8 mouse cellular contexts compared by ENCODE assay signal in the genomic region with DNA sequence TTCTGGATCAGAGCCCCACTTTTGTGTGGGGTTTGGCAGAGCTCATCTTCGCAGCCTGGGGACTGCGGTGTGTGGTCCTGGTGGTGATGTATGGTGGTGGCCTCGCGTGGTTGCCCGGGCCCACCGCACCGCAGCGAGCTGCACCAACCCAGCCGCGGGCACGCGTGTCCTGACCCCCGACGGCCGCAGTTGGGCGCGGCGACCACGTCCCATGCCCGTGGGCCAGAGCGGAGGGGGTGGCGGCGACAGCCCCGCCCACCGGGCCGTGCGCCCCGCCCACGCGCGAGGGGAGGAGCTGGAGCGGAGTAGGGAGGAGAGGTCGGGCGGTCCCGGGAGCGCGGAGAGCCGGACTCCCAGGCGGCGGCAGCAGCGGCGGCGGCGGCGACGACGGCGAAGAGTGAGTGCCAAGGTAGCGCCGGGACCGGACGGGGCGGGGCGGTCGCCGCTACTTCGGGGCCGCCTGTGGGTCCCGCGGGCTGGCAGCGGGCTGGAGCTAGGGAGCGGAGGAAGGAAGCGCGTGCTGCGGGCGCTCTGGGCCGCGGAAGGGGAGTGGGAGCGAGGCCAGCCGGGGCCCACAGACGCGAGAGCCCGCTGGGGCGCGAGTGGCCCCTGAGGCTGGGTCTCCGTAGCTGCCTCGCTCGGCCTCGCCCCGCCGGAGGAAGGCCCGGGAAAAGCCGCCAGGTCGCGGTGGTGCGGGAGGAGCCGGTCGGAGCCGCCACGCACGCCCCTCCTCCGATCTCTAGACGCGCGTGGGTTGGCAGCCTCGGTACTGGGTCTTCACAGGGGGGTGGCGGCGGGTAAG. TPM values are rescaled to one million over a fixed set of nuclear protein-coding genes. Genes with fewer than 3 reads are reported as not detected.
DNase-seq lines count a peak whose midpoint lies in the region; ATAC-seq and TF ChIP-seq lines count a peak whose summit lies in the region.

TSS of gene Gng12 (plus strand) at position 279 of the 802 bp plus-strand sequence.

- TF ChIP-seq CTCF in C2C12 (IDR thresholded peaks at IDR 0.05; ENCODE audit: control insufficient read depth, insufficient read depth, insufficient read length) = no peak

- H3K27ac ChIP-seq in heart, embryonic 13.5 days (replicated peaks) = peak within 1 kb of the TSS; percentile 73
- peak within 1 kb of the TSS; percentile 72 for H3K27ac ChIP-seq in liver, embryonic 12.5 days
- peak within 1 kb of the TSS; percentile 6; the same call in 1 of the 2 replicates for H3K27ac ChIP-seq in stomach, embryonic 14.5 days (ENCODE audit: low read length)

- peak within 1 kb of the TSS; percentile 55 for H3K4me3 ChIP-seq in C2C12 (ENCODE audit: insufficient read depth, poor library complexity, severe bottlenecking)
- H3K4me3 ChIP-seq in heart, embryonic 13.5 days = peak within 1 kb of the TSS; percentile 90
- H3K4me3 ChIP-seq in liver, embryonic 12.5 days = peak within 1 kb of the TSS; percentile 80
- H3K4me3 ChIP-seq in stomach, embryonic 14.5 days (ENCODE audit: low read depth, low read length) = peak within 1 kb of the TSS; percentile 86

- H3K9ac ChIP-seq in heart, embryonic 13.5 days = peak within 1 kb of the TSS; percentile 95
- H3K9ac ChIP-seq in liver, embryonic 12.5 days = peak within 1 kb of the TSS; percentile 87
- peak within 1 kb of the TSS; percentile 87 for H3K9ac ChIP-seq in stomach, embryonic 14.5 days (replicated peaks; ENCODE audit: low read depth, low read length)

- peaks cover 15% of the 10 kb centered on the region for H3K4me1 ChIP-seq in heart, embryonic 13.5 days
- H3K4me1 ChIP-seq in liver, embryonic 12.5 days = peaks cover 29% of the 10 kb centered on the region
- H3K4me1 ChIP-seq in stomach, embryonic 14.5 days (ENCODE audit: control insufficient read depth, insufficient read depth, low read length) = 0 out of 2 replicates have a peak, but pooled peaks cover 3% of the 10 kb centered on the region

- DNase-seq in c-Kit-negative CD71-positive TER-119-positive erythroid progenitor cells, embryonic 14.5 days (ENCODE audit: low read depth, low spot score) = peak; percentile 44
- peak; percentile 46 for DNase-seq in fibroblast of lung, adult 2 months (ENCODE audit: low read depth)
- DNase-seq in kidney, postnatal 10 days = peak; percentile 94
- peak; percentile 84 for DNase-seq in naive thymus-derived CD4-positive, alpha-beta T cell, adult 2 months (ENCODE audit: low read depth)

- H3K79me3 ChIP-seq in C2C12 (ENCODE audit: low read depth) = no peaks in the 10 kb centered on the region

- 1% methylated on average over 90 of the region's 98 CpGs for WGBS in heart, embryonic 13.5 days
- under 1% methylated on average over 89 of the region's 98 CpGs for WGBS in liver, embryonic 12.5 days (ENCODE audit: insufficient replicate concordance)
- WGBS in stomach, embryonic 14.5 days = 1% methylated on average over 94 of the region's 98 CpGs

- H3K36me3 ChIP-seq in C2C12 (ENCODE audit: control insufficient read depth, insufficient read depth) = no peaks in the 10 kb centered on the region
- H3K36me3 ChIP-seq in heart, embryonic 13.5 days = no peaks in the 10 kb centered on the region
- H3K36me3 ChIP-seq in liver, embryonic 12.5 days = no peaks in the 10 kb centered on the region
- H3K36me3 ChIP-seq in stomach, embryonic 14.5 days (ENCODE audit: control insufficient read depth, insufficient read depth, low read length) = no peaks in the 10 kb centered on the region

- peak within 1 kb of the TSS; percentile 74 for H3ac ChIP-seq in C2C12 (ENCODE audit: control insufficient read depth, insufficient read length, low read depth)

- peak; percentile 92 for ATAC-seq in heart, embryonic 13.5 days (ENCODE audit: extremely low read depth, insufficient number of reproducible peaks, low FRiP score, low TSS enrichment)
- peak; percentile 90 for ATAC-seq in liver, embryonic 12.5 days
- ATAC-seq in stomach, embryonic 14.5 days (ENCODE audit: insufficient number of reproducible peaks, insufficient read depth, low FRiP score, low read depth) = peak; percentile 93

- no peaks in the 10 kb centered on the region for H3K9me3 ChIP-seq in heart, embryonic 13.5 days
- H3K9me3 ChIP-seq in liver, embryonic 12.5 days (replicated peaks) = no peaks in the 10 kb centered on the region
- H3K9me3 ChIP-seq in stomach, embryonic 14.5 days (ENCODE audit: control insufficient read depth, low read depth, low read length) = no peaks in the 10 kb centered on the region

- H3K4me2 ChIP-seq in heart, embryonic 13.5 days = peak within 1 kb of the TSS; percentile 95
- peak within 1 kb of the TSS; percentile 100 for H3K4me2 ChIP-seq in liver, embryonic 12.5 days
- peak within 1 kb of the TSS; percentile 52 for H3K4me2 ChIP-seq in stomach, embryonic 14.5 days (replicated peaks; ENCODE audit: low read depth, low read length)

- peaks cover 18% of the 10 kb centered on the region for H3K79me2 ChIP-seq in C2C12 (ENCODE audit: control insufficient read depth, insufficient read depth)

- H3K27me3 ChIP-seq in C2C12 (ENCODE audit: control insufficient read depth, insufficient read depth, insufficient read length) = no peaks in the 10 kb centered on the region
- no peaks in the 10 kb centered on the region for H3K27me3 ChIP-seq in heart, embryonic 13.5 days (replicated peaks)
- peaks cover 13% of the 10 kb centered on the region; the same call in 1 of the 2 replicates for H3K27me3 ChIP-seq in liver, embryonic 12.5 days (replicated peaks)
- H3K27me3 ChIP-seq in stomach, embryonic 14.5 days (ENCODE audit: control insufficient read depth, insufficient read depth, low read length) = no peaks in the 10 kb centered on the region

TF ChIP-seq in C2C12, 6 proteins besides CTCF, POLR2A, EP300 and RAD21:
- no peak for TF ChIP-seq CEBPB (IDR thresholded peaks at IDR 0.05; ENCODE audit: low read depth)

RNA-seq across cellular contexts. Expression of gene Gng12, which starts in this region (rescaled TPM):
- 24.9 TPM for polyA plus RNA-seq in C2C12 (2012; fragmentation: generic; extraction: Trizol)
- 51.7 and 57.4 TPM in 2 replicates for polyA plus RNA-seq in heart, embryonic 13.5 days (2015; fragmentation: Nextera tagmentation; extraction: Ambion mirVana)
- 30.9 and 35.0 TPM in 2 replicates for polyA plus RNA-seq in liver, embryonic 12.5 days (2016; fragmentation: Nextera tagmentation; extraction: Ambion mirVana)
- polyA plus RNA-seq in stomach, embryonic 14.5 days (2014; fragmentation: Nextera tagmentation; extraction: Ambion mirVana) = 130 and 134 TPM in 2 replicates

Comparison
In these comparisons a context has a peak if more than half of its experiments do, and no peak if none do; other contexts are left out.
1. Peak in every context shown above with its lines: DNase-seq, ATAC-seq, H3K4me3 ChIP-seq and H3K27ac ChIP-seq.
2. DNase-seq: peak in every context shown above with its lines; median percentile 94 in kidney, postnatal 10 days; 84 in naive thymus-derived CD4-positive, alpha-beta T cell, adult 2 months; 46 in fibroblast of lung, adult 2 months; 44 in c-Kit-negative CD71-positive TER-119-positive erythroid progenitor cells, embryonic 14.5 days.
3. H3K27ac ChIP-seq: peak in every context shown above with its lines; median percentile 73 in heart, embryonic 13.5 days; 72 in liver, embryonic 12.5 days; 6 in stomach, embryonic 14.5 days.